Mouse (Mus musculus): ENCODE measurements around the gene Plagl1. TPM values are rescaled to one million over a fixed set of nuclear protein-coding genes. Genes with fewer than 3 reads are reported as not detected.

Plagl1 gene
- total RNA-seq, 1 experiment = 13.4 TPM

- no peak for DNase-seq (ENCODE audit: low read depth, low spot score)
- no peak for TF ChIP-seq MAFK (IDR thresholded peaks at IDR 0.05; ENCODE audit: insufficient read depth, low read depth, low read length)
- TF ChIP-seq ZNF384 (IDR thresholded peaks at IDR 0.05; ENCODE audit: low read depth, low read length) = no peak
- no peak for TF ChIP-seq CHD2 (IDR thresholded peaks at IDR 0.05; ENCODE audit: low read depth, low read length)
- TF ChIP-seq HCFC1 (IDR thresholded peaks at IDR 0.05; ENCODE audit: borderline replicate concordance, insufficient read depth, low read length) = no peak
- TF ChIP-seq ZC3H11A (IDR thresholded peaks at IDR 0.05; ENCODE audit: borderline replicate concordance, low read depth, low read length) = no peak
- H3K27ac ChIP-seq (ENCODE audit: insufficient read depth, low read depth, low read length, poor library complexity, severe bottlenecking) = no peak overlapping the region
- H3K4me3 ChIP-seq (ENCODE audit: insufficient read depth in 1 of 2, low read depth in 1 of 2, low read length in 2 of 2, poor library complexity in 1 of 2, severe bottlenecking in 1 of 2) = no peak overlapping the region
- H3K4me1 ChIP-seq (ENCODE audit: control insufficient read depth in 2 of 2, insufficient read depth in 2 of 2, low read length in 2 of 2, poor library complexity in 1 of 2) = 0 out of 4 replicates have a peak, but pooled peaks cover 0 to 2% of the 10 kb centered on the region in 2 experiments
- no peaks in the 10 kb centered on the region for H3K36me3 ChIP-seq (ENCODE audit: control insufficient read depth, insufficient read depth, low read length, poor library complexity, severe bottlenecking)
- in situ Hi-C loops (cut with MboI; ENCODE audit: low sequenced_read_pairs in 2 of 2, unreplicated experiment in 2 of 2) = no loop called here
- no peak overlapping the region for H3K9ac ChIP-seq (ENCODE audit: insufficient read depth, low read depth, low read length, poor library complexity, severe bottlenecking)
- H3K9me3 ChIP-seq (ENCODE audit: control insufficient read depth, insufficient read depth, low read depth, low read length) = no peaks in the 10 kb centered on the region
Observed at GRCm38 (mm10) chr10:13056863-13057381, 3.4 kb upstream of the Plagl1 start.

- 0 out of 4 replicates have a peak, but pooled peaks cover 0 to 2% of the 10 kb centered on the region in 2 experiments for H3K4me1 ChIP-seq (ENCODE audit: control insufficient read depth in 2 of 2, insufficient read depth in 2 of 2, low read length in 2 of 2, poor library complexity in 1 of 2)
- no peaks in the 10 kb centered on the region for H3K9me3 ChIP-seq (ENCODE audit: control insufficient read depth, insufficient read depth, low read depth, low read length)
- H3K9ac ChIP-seq (ENCODE audit: insufficient read depth, low read depth, low read length, poor library complexity, severe bottlenecking) = peak overlapping the region; percentile 32
- TF ChIP-seq HCFC1 (IDR thresholded peaks at IDR 0.05; ENCODE audit: borderline replicate concordance, insufficient read depth, low read length) (no peak), ZNF384 (IDR thresholded peaks at IDR 0.05; ENCODE audit: low read depth, low read length) (no peak), MAFK (IDR thresholded peaks at IDR 0.05; ENCODE audit: insufficient read depth, low read depth, low read length) (no peak), ZC3H11A (IDR thresholded peaks at IDR 0.05; ENCODE audit: borderline replicate concordance, low read depth, low read length) (no peak), CHD2 (IDR thresholded peaks at IDR 0.05; ENCODE audit: low read depth, low read length) (no peak)
- peak; percentile 22 for DNase-seq (ENCODE audit: low read depth, low spot score)
- no peaks in the 10 kb centered on the region for H3K36me3 ChIP-seq (ENCODE audit: control insufficient read depth, insufficient read depth, low read length, poor library complexity, severe bottlenecking)
- H3K4me3 ChIP-seq (ENCODE audit: insufficient read depth in 1 of 2, low read depth in 1 of 2, low read length in 2 of 2, poor library complexity in 1 of 2, severe bottlenecking in 1 of 2) = peak overlapping the region; percentile 64 to 79
- no peak overlapping the region for H3K27ac ChIP-seq (ENCODE audit: insufficient read depth, low read depth, low read length, poor library complexity, severe bottlenecking)
- in situ Hi-C loops (cut with MboI; ENCODE audit: low sequenced_read_pairs in 2 of 2, unreplicated experiment in 2 of 2) = no loop called here
Observed at GRCm38 (mm10) chr10:13060821-13061671, 742 bp downstream of the Plagl1 start.

GRCm38 (mm10) chr10:13062373-13062772, 2.1 kb downstream of the Plagl1 start:
- Histone ChIP-seq H3K9ac (ENCODE audit: insufficient read depth, low read depth, low read length, poor library complexity, severe bottlenecking) (no peak overlapping the region), H3K9me3 (ENCODE audit: control insufficient read depth, insufficient read depth, low read depth, low read length) (no peaks in the 10 kb centered on the region), H3K27ac (ENCODE audit: insufficient read depth, low read depth, low read length, poor library complexity, severe bottlenecking) (no peak overlapping the region), H3K4me3 (ENCODE audit: insufficient read depth in 1 of 2, low read depth in 1 of 2, low read length in 2 of 2, poor library complexity in 1 of 2, severe bottlenecking in 1 of 2) (no peak overlapping the region), H3K4me1 (ENCODE audit: control insufficient read depth in 2 of 2, insufficient read depth in 2 of 2, low read length in 2 of 2, poor library complexity in 1 of 2) (0 out of 4 replicates have a peak, but pooled peaks cover 0 to 2% of the 10 kb centered on the region in 2 experiments), H3K36me3 (ENCODE audit: control insufficient read depth, insufficient read depth, low read length, poor library complexity, severe bottlenecking) (no peaks in the 10 kb centered on the region)
- DNase-seq (ENCODE audit: low read depth, low spot score) = no peak
- no peak for TF ChIP-seq CHD2 (IDR thresholded peaks at IDR 0.05; ENCODE audit: low read depth, low read length)
- TF ChIP-seq ZNF384 (IDR thresholded peaks at IDR 0.05; ENCODE audit: low read depth, low read length) = no peak
- no peak for TF ChIP-seq HCFC1 (IDR thresholded peaks at IDR 0.05; ENCODE audit: borderline replicate concordance, insufficient read depth, low read length)
- no peak for TF ChIP-seq ZC3H11A (IDR thresholded peaks at IDR 0.05; ENCODE audit: borderline replicate concordance, low read depth, low read length)
- TF ChIP-seq MAFK (IDR thresholded peaks at IDR 0.05; ENCODE audit: insufficient read depth, low read depth, low read length) = no peak
- in situ Hi-C loops (cut with MboI; ENCODE audit: low sequenced_read_pairs in 2 of 2, unreplicated experiment in 2 of 2) = no loop called here

- TF ChIP-seq ZNF384 (IDR thresholded peaks at IDR 0.05; ENCODE audit: low read depth, low read length) (no peak), ZC3H11A (IDR thresholded peaks at IDR 0.05; ENCODE audit: borderline replicate concordance, low read depth, low read length) (no peak), MAFK (IDR thresholded peaks at IDR 0.05; ENCODE audit: insufficient read depth, low read depth, low read length) (no peak), CHD2 (IDR thresholded peaks at IDR 0.05; ENCODE audit: low read depth, low read length) (no peak), HCFC1 (IDR thresholded peaks at IDR 0.05; ENCODE audit: borderline replicate concordance, insufficient read depth, low read length) (no peak)
- DNase-seq (ENCODE audit: low read depth, low spot score) = no peak
- Histone ChIP-seq H3K9ac (ENCODE audit: insufficient read depth, low read depth, low read length, poor library complexity, severe bottlenecking) (no peak overlapping the region), H3K36me3 (ENCODE audit: control insufficient read depth, insufficient read depth, low read length, poor library complexity, severe bottlenecking) (no peaks in the 10 kb centered on the region), H3K4me1 (ENCODE audit: control insufficient read depth in 2 of 2, insufficient read depth in 2 of 2, low read length in 2 of 2, poor library complexity in 1 of 2) (0 out of 4 replicates have a peak, but pooled peaks cover 0 to 2% of the 10 kb centered on the region in 2 experiments), H3K4me3 (ENCODE audit: insufficient read depth in 1 of 2, low read depth in 1 of 2, low read length in 2 of 2, poor library complexity in 1 of 2, severe bottlenecking in 1 of 2) (no peak overlapping the region), H3K9me3 (ENCODE audit: control insufficient read depth, insufficient read depth, low read depth, low read length) (no peaks in the 10 kb centered on the region), H3K27ac (ENCODE audit: insufficient read depth, low read depth, low read length, poor library complexity, severe bottlenecking) (no peak overlapping the region)
- in situ Hi-C loops (cut with MboI; ENCODE audit: low sequenced_read_pairs in 2 of 2, unreplicated experiment in 2 of 2) = no loop called here
Observed at GRCm38 (mm10) chr10:13063457-13063856, 3.2 kb downstream of the Plagl1 start.

Measured in ES-E14 (cell line).